Mouse (Mus musculus) liver, postnatal 0 days (tissue): ENCODE measurements around the gene Pym1. TPM values are rescaled to one million over a fixed set of nuclear protein-coding genes. Genes with fewer than 3 reads are reported as not detected.
A peak's percentile ranks its signal among the peaks of the same experiment; 100 is the strongest.

Source experiments
- ATAC-seq: fragments of 200-750 bp; cut with Nextera tagmentation; 2 replicates; pipeline ENCODE4 v1.8.0; 2017; ENCODE audit warnings: mild to moderate bottlenecking, moderate library complexity
- DNase-seq: peaks from one replicate; pipeline ENCODE4 v3.0.0-alpha.2; 2016
- H3K27ac ChIP-seq: fragments of 300-500 bp; sonication (generic); 2 replicates; pipeline ENCODE4 v1.5.1; 2014; ENCODE audit warnings: antibody characterized with exemption, moderate library complexity, mild to moderate bottlenecking, low read depth
- H3K27me3 ChIP-seq: fragments of 300-500 bp; sonication (generic); 2 replicates; pipeline ENCODE4 v1.6.1; 2014; ENCODE audit warnings: low read length, control low read depth, mixed read lengths; ENCODE audit not compliant: insufficient read depth
- H3K36me3 ChIP-seq: fragments of 300-500 bp; sonication (generic); replicated peaks from 2 replicates; pipeline ENCODE4 v1.6.1; 2014; ENCODE audit warnings: mild to moderate bottlenecking, control low read depth, low read length, moderate library complexity, mixed read lengths; ENCODE audit not compliant: insufficient read depth
- H3K4me1 ChIP-seq: fragments of 300-500 bp; sonication (generic); 2 replicates; pipeline ENCODE4 v1.6.1; 2014; ENCODE audit warnings: antibody characterized with exemption, mild to moderate bottlenecking, control low read depth; ENCODE audit not compliant: insufficient read depth
- H3K4me2 ChIP-seq: fragments of 300-500 bp; sonication (generic); 2 replicates; pipeline ENCODE4 v1.6.1; 2014; ENCODE audit warnings: low read depth, mild to moderate bottlenecking, low read length, moderate library complexity, mixed read lengths
- H3K4me3 ChIP-seq: fragments of 300-500 bp; sonication (generic); 2 replicates; pipeline ENCODE4 v1.5.1; 2014; ENCODE audit warnings: low read depth, low read length
- H3K9ac ChIP-seq: fragments of 300-500 bp; sonication (generic); replicated peaks from 2 replicates; pipeline ENCODE4 v1.6.1; 2014; ENCODE audit warnings: mild to moderate bottlenecking, moderate library complexity
- H3K9me3 ChIP-seq: fragments of 300-500 bp; sonication (generic); 2 replicates; pipeline ENCODE4 v1.6.1; 2016; ENCODE audit warnings: mild to moderate bottlenecking, control low read depth, low read length, mixed read lengths
- CTCF ChIP-seq: sonication (generic); IDR thresholded peaks from 2 replicates; pipeline ENCODE4 v1.5.1; 2016; ENCODE audit warnings: antibody characterized with exemption, low read depth
- EP300 ChIP-seq: IDR thresholded peaks from 2 replicates; pipeline ENCODE4 v1.6.1; 2016; ENCODE audit warnings: antibody characterized with exemption, low read depth, mild to moderate bottlenecking
- WGBS: fragments of 180-500 bp; shearing (Covaris S2); extraction: QIAGEN DNeasy Blood & Tissue Kit; methylation state at CpG from one replicate; pipeline ENCODE4 v1.1.7; 2014; ENCODE audit not compliant: insufficient replicate concordance; 5-methylcytosine and 5-hydroxymethylcytosine counted together
- polyA plus RNA-seq: library from polyadenylated mRNA; unstranded; fragments of >200 nt; fragmentation: Nextera tagmentation; extraction: Ambion mirVana; gene quantifications from 2 replicates; pipeline ENCODE4 v1.2.1, GENCODE M21; 2015

The Pym1 gene
- polyA plus RNA-seq, 1 experiment from 2014 or later = 14.9 TPM

DNA sequence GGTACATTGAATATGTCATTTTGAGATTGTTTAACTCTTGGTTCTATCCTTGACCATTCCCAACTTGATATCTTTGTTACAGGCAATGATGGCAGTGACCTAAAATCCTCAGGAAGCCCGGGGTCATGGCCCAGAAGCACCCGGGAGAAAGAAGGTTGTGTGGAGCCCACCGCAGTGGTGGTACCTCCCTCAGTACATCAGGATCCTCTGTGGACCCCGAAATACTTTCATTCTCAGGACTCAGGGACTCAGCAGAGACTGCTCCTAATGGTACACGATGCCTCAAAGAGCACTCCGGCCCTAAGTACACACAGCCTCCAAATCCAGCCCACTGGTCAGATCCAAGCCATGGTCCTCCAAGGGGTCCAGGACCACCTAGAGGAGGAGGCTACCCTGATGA is 58.4 kb downstream of the Pym1 start:
- no peaks in the 10 kb centered on the region for H3K27me3 ChIP-seq
- peak overlapping the region; percentile 95 for H3K4me3 ChIP-seq
- whole genome bisulfite sequencing = 55% methylated on average over 6 of the region's 6 CpGs
- peaks cover 31% of the 10 kb centered on the region for H3K4me1 ChIP-seq
- TF ChIP-seq EP300 = no peak
- TF ChIP-seq CTCF = no peak
- no peaks in the 10 kb centered on the region for H3K9me3 ChIP-seq
- no peak for DNase-seq
- peaks cover 11% of the 10 kb centered on the region for H3K36me3 ChIP-seq
- no peak for ATAC-seq
- H3K9ac ChIP-seq = peak overlapping the region; percentile 91
- H3K27ac ChIP-seq = peak overlapping the region; percentile 98; the same call in 1 of the 2 replicates
- peak overlapping the region; percentile 100 for H3K4me2 ChIP-seq

DNA sequence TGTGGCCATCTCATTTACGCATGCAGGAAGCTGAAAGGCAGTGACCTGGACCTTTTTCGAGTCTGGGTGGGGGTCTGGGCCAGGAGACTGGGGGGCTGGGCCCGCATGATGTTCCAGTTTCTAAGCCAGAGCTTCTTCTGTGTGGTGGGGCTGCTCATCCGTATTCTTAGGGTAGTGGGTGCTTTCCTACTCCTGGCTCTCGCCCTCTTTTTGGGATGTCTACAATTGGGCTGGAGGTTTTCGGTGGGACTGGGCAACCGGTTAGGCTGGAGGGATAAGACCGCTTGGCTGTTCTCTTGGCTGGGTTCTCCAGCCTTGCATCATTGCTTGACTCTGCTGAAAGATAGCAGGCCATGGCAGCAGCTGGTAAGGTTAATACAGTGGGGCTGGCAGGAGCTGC is 59.3 kb downstream of the Pym1 start:
- Histone ChIP-seq H3K4me2 (peak overlapping the region; percentile 100), H3K27ac (no peak overlapping the region), H3K9me3 (no peaks in the 10 kb centered on the region), H3K4me1 (peaks cover 31% of the 10 kb centered on the region), H3K27me3 (no peaks in the 10 kb centered on the region), H3K4me3 (peak overlapping the region; percentile 95), H3K9ac (no peak overlapping the region; the same call in 1 of the 2 replicates), H3K36me3 (peaks cover 11% of the 10 kb centered on the region)
- ATAC-seq (no peak), DNase-seq (no peak)
- WGBS = 84% methylated on average over 8 of the region's 8 CpGs
- TF ChIP-seq EP300 (no peak), CTCF (no peak)

Other genes with a start within 250 kb of the Pym1 start
- 1.5 and 1.7 TPM in 2 replicates for gene Myl6b, start 249.2 kb upstream of the Pym1 start, polyA plus RNA-seq
- 6.6 and 7.6 TPM in 2 replicates for gene Esyt1, start 222.0 kb upstream of the Pym1 start, polyA plus RNA-seq
- gene Zc3h10, start 200.1 kb upstream of the Pym1 start, polyA plus RNA-seq = 5.0 and 5.4 TPM in 2 replicates
- gene Rpl41, start 198.6 kb upstream of the Pym1 start, polyA plus RNA-seq = 2,058 and 2,065 TPM in 2 replicates
- 81.9 and 85.1 TPM in 2 replicates for gene Pa2g4, start 181.9 kb upstream of the Pym1 start, polyA plus RNA-seq
- gene Erbb3, start 158.2 kb upstream of the Pym1 start, polyA plus RNA-seq = 7.3 and 7.8 TPM in 2 replicates
- gene Rps26, start 121.1 kb upstream of the Pym1 start, polyA plus RNA-seq = 469 and 517 TPM in 2 replicates
- gene Ikzf4, start 101.9 kb upstream of the Pym1 start, polyA plus RNA-seq = 0.18 and 0.40 TPM in 2 replicates
- 27.7 and 27.9 TPM in 2 replicates for gene Suox, start 73.8 kb upstream of the Pym1 start, polyA plus RNA-seq
- 23.0 and 26.2 TPM in 2 replicates for gene Rab5b, start 51.6 kb upstream of the Pym1 start, polyA plus RNA-seq
- gene Pmel, start 43.7 kb upstream of the Pym1 start, polyA plus RNA-seq = 0.46 and 0.69 TPM in 2 replicates
- gene Cdk2, start 42.9 kb upstream of the Pym1 start, polyA plus RNA-seq = 29.8 and 34.7 TPM in 2 replicates
- gene Dgka, start 3.0 kb upstream of the Pym1 start, polyA plus RNA-seq = 2.5 and 2.9 TPM in 2 replicates
- gene Mmp19, start 43.0 kb downstream of the Pym1 start, polyA plus RNA-seq = 11.3 and 13.5 TPM in 2 replicates
- gene Dnajc14, start 56.2 kb downstream of the Pym1 start, polyA plus RNA-seq = 12.9 and 15.0 TPM in 2 replicates
- 2.3 and 2.5 TPM in 2 replicates for gene Tmem198b, start 56.5 kb downstream of the Pym1 start, polyA plus RNA-seq
- gene Sarnp, start 69.4 kb downstream of the Pym1 start, polyA plus RNA-seq = 72.0 and 75.4 TPM in 2 replicates
- gene Ormdl2, start 73.8 kb downstream of the Pym1 start, polyA plus RNA-seq = 75.8 and 80.6 TPM in 2 replicates
- gene Gdf11, start 143.8 kb downstream of the Pym1 start, polyA plus RNA-seq = 0.17 and 0.23 TPM in 2 replicates
- gene Cd63, start 153.1 kb downstream of the Pym1 start, polyA plus RNA-seq = 271 and 296 TPM in 2 replicates
- 54.5 and 63.1 TPM in 2 replicates for gene Rdh5, start 175.0 kb downstream of the Pym1 start, polyA plus RNA-seq
- gene Bloc1s1, start 176.1 kb downstream of the Pym1 start, polyA plus RNA-seq = 128 and 130 TPM in 2 replicates
- 0.66 and 0.70 TPM in 2 replicates for gene Itga7, start 185.9 kb downstream of the Pym1 start, polyA plus RNA-seq
- gene Mettl7b, start 213.1 kb downstream of the Pym1 start, polyA plus RNA-seq = 29.9 and 33.3 TPM in 2 replicates
- gene Olfr9, start 241.5 kb downstream of the Pym1 start, polyA plus RNA-seq = not detected in 2 replicates